8 mouse cellular contexts compared by ENCODE assay signal in the genomic region with DNA sequence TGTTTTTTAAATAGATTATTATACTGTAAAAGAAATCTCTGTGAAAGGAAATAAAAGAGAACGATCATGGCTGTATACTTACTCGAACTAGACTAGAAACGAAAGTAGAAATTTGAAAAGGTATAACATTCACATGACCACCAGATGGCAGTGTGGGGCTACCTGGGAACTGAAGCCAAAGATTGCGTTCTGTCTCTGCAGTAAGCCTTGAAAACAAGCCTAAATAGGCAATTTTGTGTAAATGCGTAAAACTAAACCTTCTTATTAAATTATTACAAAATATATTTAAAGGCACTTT. TPM values are rescaled to one million over a fixed set of nuclear protein-coding genes. Genes with fewer than 3 reads are reported as not detected.
DNase-seq lines count a peak whose midpoint lies in the region; ATAC-seq and TF ChIP-seq lines count a peak whose summit lies in the region.

No protein-coding gene starts in this region.

- no peak overlapping the region for H3K9ac ChIP-seq in heart, embryonic 15.5 days
- no peak overlapping the region for H3K9ac ChIP-seq in liver, embryonic 15.5 days
- H3K9ac ChIP-seq in neural tube, embryonic 13.5 days = no peak overlapping the region

- H3K9me3 ChIP-seq in erythroblast, embryonic 14.5 days (ENCODE audit: control insufficient read depth, low read length) = no peaks in the 10 kb centered on the region
- no peaks in the 10 kb centered on the region for H3K9me3 ChIP-seq in heart, embryonic 15.5 days (replicated peaks)
- H3K9me3 ChIP-seq in liver, embryonic 15.5 days (replicated peaks) = no peaks in the 10 kb centered on the region
- no peaks in the 10 kb centered on the region for H3K9me3 ChIP-seq in neural tube, embryonic 13.5 days

- peak; percentile 32; the same call in 1 of the 2 replicates for TF ChIP-seq CTCF in bone marrow, adult 2 months (IDR thresholded peaks at IDR 0.05; ENCODE audit: control insufficient read depth, insufficient read depth, low read length)

- H3K4me1 ChIP-seq in bone marrow, adult 2 months (ENCODE audit: control insufficient read depth, insufficient read depth, low read length) = no peaks in the 10 kb centered on the region
- H3K4me1 ChIP-seq in erythroblast, embryonic 14.5 days (ENCODE audit: control insufficient read depth) = no peaks in the 10 kb centered on the region
- no peaks in the 10 kb centered on the region for H3K4me1 ChIP-seq in heart, embryonic 15.5 days (replicated peaks)
- H3K4me1 ChIP-seq in liver, embryonic 15.5 days (replicated peaks) = no peaks in the 10 kb centered on the region
- H3K4me1 ChIP-seq in neural tube, embryonic 13.5 days (replicated peaks) = no peaks in the 10 kb centered on the region

- no peak overlapping the region for H3K4me3 ChIP-seq in bone marrow, adult 2 months (replicated peaks; ENCODE audit: control insufficient read depth, low read depth, low read length)
- H3K4me3 ChIP-seq in erythroblast, embryonic 14.5 days (replicated peaks) = peak overlapping the region; percentile 44
- H3K4me3 ChIP-seq in heart, embryonic 15.5 days = peak overlapping the region; percentile 32
- H3K4me3 ChIP-seq in liver, embryonic 15.5 days (replicated peaks) = peak overlapping the region; percentile 25; the same call in 1 of the 2 replicates
- no peak overlapping the region for H3K4me3 ChIP-seq in neural tube, embryonic 13.5 days

- TF ChIP-seq POLR2A in bone marrow, adult 2 months (IDR thresholded peaks at IDR 0.05; ENCODE audit: borderline replicate concordance, control insufficient read depth, low read depth, low read length) = no peak

- WGBS in bone marrow, adult 2 months = 15% methylated on average over 5 of the region's 5 CpGs
- 34% methylated on average over 5 of the region's 5 CpGs for WGBS in heart, embryonic 15.5 days
- 29% methylated on average over 5 of the region's 5 CpGs for WGBS in liver, embryonic 15.5 days (ENCODE audit: insufficient replicate concordance)
- WGBS in neural tube, embryonic 13.5 days = 35% methylated on average over 5 of the region's 5 CpGs

- peak; percentile 75 for DNase-seq in CD4-positive helper T cell, adult 2 months (ENCODE audit: low read depth, low spot score)
- DNase-seq in kidney, postnatal 10 days = peak; percentile 76
- DNase-seq in testis, postnatal 14 days (ENCODE audit: low spot score) = peak; percentile 7

- no peaks in the 10 kb centered on the region for H3K27me3 ChIP-seq in erythroblast, embryonic 14.5 days (ENCODE audit: control insufficient read depth)
- no peaks in the 10 kb centered on the region for H3K27me3 ChIP-seq in heart, embryonic 15.5 days
- no peaks in the 10 kb centered on the region for H3K27me3 ChIP-seq in liver, embryonic 15.5 days
- H3K27me3 ChIP-seq in neural tube, embryonic 13.5 days = no peaks in the 10 kb centered on the region

- no peak for ATAC-seq in heart, embryonic 15.5 days (replicated peaks; ENCODE audit: insufficient number of reproducible peaks, insufficient read depth, low FRiP score, low read depth)
- no peak for ATAC-seq in liver, embryonic 15.5 days (ENCODE audit: insufficient read depth)
- no peak for ATAC-seq in neural tube, embryonic 13.5 days (ENCODE audit: low read depth)

- no peaks in the 10 kb centered on the region for H3K36me3 ChIP-seq in erythroblast, embryonic 14.5 days (ENCODE audit: control insufficient read depth)
- H3K36me3 ChIP-seq in heart, embryonic 15.5 days = no peaks in the 10 kb centered on the region
- no peaks in the 10 kb centered on the region for H3K36me3 ChIP-seq in liver, embryonic 15.5 days (replicated peaks)
- no peaks in the 10 kb centered on the region for H3K36me3 ChIP-seq in neural tube, embryonic 13.5 days

- H3K27ac ChIP-seq in bone marrow, adult 2 months (ENCODE audit: control insufficient read depth, insufficient read depth, low read depth, low read length, poor library complexity) = no peak overlapping the region
- H3K27ac ChIP-seq in heart, embryonic 15.5 days = no peak overlapping the region
- H3K27ac ChIP-seq in liver, embryonic 15.5 days (replicated peaks) = no peak overlapping the region
- H3K27ac ChIP-seq in neural tube, embryonic 13.5 days (replicated peaks) = no peak overlapping the region

- H3K4me2 ChIP-seq in heart, embryonic 15.5 days = peak overlapping the region; percentile 51
- H3K4me2 ChIP-seq in liver, embryonic 15.5 days = peak overlapping the region; percentile 51
- H3K4me2 ChIP-seq in neural tube, embryonic 13.5 days = peak overlapping the region; percentile 33

RNA-seq across cellular contexts. Expression of a gene that starts 38.5 kb away (rescaled TPM):
- not detected in 2 replicates for polyA plus RNA-seq in bone marrow, adult 2 months (2011; ENCODE audit: insufficient read depth, insufficient read length, low replicate concordance, missing spikeins)
- polyA plus RNA-seq in erythroblast, embryonic 14.5 days (2012) = not detected in 2 replicates
- polyA plus RNA-seq in heart, embryonic 15.5 days (2015; fragmentation: Nextera tagmentation; extraction: Ambion mirVana) = 0.72 and 3.9 TPM in 2 replicates
- not detected in 2 replicates for polyA plus RNA-seq in liver, embryonic 15.5 days (2015; fragmentation: Nextera tagmentation; extraction: Ambion mirVana)
- 2.2 and 2.3 TPM in 2 replicates for polyA plus RNA-seq in neural tube, embryonic 13.5 days (2015; fragmentation: Nextera tagmentation; extraction: Ambion mirVana)

RNA-seq across cellular contexts. Expression of a gene that starts 51.2 kb away (rescaled TPM):
- polyA plus RNA-seq in bone marrow, adult 2 months (2011; ENCODE audit: insufficient read depth, insufficient read length, low replicate concordance, missing spikeins) = not detected in 2 replicates
- polyA plus RNA-seq in erythroblast, embryonic 14.5 days (2012) = not detected in 2 replicates
- polyA plus RNA-seq in heart, embryonic 15.5 days (2015; fragmentation: Nextera tagmentation; extraction: Ambion mirVana) = not detected in 2 replicates
- polyA plus RNA-seq in liver, embryonic 15.5 days (2015; fragmentation: Nextera tagmentation; extraction: Ambion mirVana) = not detected in 2 replicates
- not detected in 2 replicates for polyA plus RNA-seq in neural tube, embryonic 13.5 days (2015; fragmentation: Nextera tagmentation; extraction: Ambion mirVana)

Comparison
In these comparisons a context has a peak if more than half of its experiments do, and no peak if none do; other contexts are left out.
1. DNase-seq: peak in every context shown above with its lines; median percentile 76 in kidney, postnatal 10 days; 75 in CD4-positive helper T cell, adult 2 months; 7 in testis, postnatal 14 days.
2. H3K4me3 ChIP-seq: peak in erythroblast, embryonic 14.5 days (single experiment), heart, embryonic 15.5 days (single experiment) and liver, embryonic 15.5 days (single experiment); none in bone marrow, adult 2 months (single experiment) and neural tube, embryonic 13.5 days (single experiment).
3. Peak in every context shown above with its lines, with median percentiles within 50 percentile points of each other: H3K4me2 ChIP-seq.